Mouse (Mus musculus): Measurements from ENCODE around the gene Fmnl2.

Gene Fmnl2

DNA sequence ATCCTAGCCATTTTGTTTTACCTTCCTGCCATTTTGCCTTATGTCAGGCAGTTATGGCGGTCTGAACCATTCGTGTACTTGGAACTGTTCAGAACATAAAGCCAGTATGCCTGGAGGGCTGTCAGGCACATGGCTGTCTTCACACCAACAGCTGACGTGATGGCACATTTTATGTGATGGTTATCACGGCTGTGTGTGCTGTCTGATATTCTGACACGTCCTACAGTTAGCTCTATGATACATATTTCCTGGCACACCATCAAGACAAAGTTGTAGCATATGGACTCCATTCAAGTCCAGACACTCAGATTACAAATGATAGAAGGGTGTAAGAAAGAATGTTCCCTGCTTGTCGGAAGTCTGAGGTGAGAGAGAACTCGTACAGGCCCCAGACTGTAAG lies 248.4 kb downstream of the Fmnl2 start:
- DNase-seq (ENCODE audit: low spot score) = no peak

DNA sequence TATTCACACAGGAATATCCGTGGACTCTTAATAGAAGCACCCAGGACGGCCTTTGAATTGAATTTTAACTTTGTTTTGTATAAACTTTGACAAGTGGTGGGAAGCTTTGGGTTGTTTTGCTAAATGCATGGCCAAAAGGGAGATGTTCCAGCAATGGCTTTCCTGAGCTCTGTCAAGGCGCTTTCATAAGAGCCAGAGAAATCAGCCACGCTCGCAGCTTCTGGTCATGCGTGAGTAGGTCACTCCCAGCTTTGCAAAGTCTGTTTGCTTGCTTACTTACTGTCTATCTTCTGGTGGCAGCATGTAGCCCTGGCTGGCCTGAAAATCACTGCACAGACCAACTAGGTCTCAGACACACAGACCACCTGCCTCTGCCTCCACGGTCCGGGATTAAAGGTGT lies 248.8 kb downstream of the Fmnl2 start:
- no peak for DNase-seq (ENCODE audit: low spot score)

DNA sequence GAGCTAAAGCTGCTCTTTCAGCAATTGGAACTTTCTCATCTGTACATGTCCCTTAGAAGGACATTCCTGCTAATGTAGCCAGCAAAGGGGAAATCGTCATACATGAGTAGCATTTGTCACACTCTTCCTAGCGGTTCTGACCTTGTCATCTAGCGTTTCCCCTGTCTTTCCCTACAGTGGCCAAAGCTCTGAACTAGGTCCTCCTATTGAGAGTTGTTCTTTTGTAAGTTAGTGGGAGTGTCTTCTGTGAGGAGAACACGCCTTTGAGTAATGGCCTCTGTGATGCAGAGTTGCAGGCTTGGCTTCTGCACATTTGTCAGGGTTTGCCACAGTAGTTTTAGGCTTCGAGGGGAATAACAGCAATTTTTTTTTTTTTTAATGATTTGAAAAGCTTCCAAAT lies 250.9 kb downstream of the Fmnl2 start:
- DNase-seq (ENCODE audit: low spot score) = no peak

DNA sequence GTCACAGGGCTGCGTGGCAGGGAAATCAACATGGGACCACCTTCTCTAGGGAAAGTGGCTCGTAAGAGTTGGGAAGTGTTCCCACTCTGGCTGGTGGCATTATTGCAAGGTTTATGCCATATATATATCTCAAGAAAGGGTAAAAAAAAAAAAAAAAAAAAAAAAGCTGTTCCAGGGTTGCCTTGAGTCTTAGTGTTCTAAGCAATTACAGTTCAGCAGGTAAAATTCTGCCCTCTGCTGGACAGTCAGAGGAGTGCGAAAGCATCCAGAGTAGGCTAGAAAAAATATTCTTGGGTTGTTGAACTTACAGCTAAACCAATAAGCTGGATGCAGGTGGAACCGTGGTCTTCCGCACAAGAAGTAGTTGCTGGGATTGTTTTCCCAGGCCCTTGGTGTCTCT lies 264.1 kb downstream of the Fmnl2 start:
- DNase-seq (ENCODE audit: low spot score) = peak; percentile 21

DNA sequence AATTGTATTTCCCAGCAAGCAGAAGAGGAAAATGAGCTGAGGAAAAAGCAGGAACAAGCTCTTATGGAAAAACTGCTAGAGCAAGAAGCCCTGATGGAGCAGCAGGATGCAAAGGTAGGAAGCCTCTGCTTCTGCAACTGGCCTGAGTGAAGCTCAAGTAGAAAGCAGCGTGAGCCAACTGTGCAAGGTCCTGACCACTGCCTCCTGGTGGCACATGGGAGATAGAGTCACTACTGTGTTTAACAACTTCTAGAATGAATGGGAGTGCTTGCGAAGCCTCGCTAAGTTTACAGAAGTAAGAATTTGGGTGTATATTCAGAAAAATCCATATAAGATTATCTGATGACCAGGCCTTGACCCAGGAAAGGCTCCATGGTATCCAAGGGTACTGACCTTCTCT lies 268.3 kb downstream of the Fmnl2 start:
- DNase-seq (ENCODE audit: low spot score) = no peak

DNA sequence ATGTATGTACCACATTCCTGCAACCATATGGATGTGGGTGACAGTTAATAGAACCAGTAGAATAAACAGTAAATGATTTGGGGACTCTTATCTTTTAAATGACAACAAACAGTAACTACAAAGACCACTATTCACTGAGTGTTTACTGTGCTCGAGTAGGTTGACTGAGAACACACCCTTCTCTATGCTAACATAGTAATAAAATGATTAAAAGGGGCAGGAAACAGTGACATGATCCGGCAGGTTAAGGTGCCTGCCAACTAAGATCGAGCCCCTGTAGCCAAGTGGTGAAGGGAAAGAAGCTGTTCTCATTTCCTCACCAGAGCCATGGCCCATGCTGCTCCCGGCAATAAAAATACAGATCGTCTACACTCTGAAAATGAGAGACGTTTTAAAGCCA lies 271.4 kb downstream of the Fmnl2 start:
- DNase-seq (ENCODE audit: low spot score) = no peak

DNA sequence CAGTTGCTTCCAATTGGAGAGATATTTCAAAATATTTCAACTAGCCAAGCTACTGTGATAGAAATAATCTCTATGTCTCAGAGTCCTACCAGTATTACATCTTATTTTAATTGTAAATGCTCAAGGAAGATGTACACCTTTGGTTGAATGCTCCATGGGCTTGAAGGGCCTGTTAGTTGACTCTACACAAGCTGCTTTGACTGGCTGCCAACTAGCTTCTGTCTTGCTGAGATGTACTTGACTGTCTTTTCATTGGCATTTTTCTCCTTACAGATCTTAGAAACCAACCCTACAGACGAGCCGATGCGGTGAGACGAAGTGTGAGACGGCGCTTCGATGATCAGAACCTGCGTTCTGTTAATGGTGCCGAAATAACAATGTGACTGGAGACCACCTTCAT lies 273.9 kb downstream of the Fmnl2 start:
- DNase-seq (ENCODE audit: low spot score) = no peak

DNA sequence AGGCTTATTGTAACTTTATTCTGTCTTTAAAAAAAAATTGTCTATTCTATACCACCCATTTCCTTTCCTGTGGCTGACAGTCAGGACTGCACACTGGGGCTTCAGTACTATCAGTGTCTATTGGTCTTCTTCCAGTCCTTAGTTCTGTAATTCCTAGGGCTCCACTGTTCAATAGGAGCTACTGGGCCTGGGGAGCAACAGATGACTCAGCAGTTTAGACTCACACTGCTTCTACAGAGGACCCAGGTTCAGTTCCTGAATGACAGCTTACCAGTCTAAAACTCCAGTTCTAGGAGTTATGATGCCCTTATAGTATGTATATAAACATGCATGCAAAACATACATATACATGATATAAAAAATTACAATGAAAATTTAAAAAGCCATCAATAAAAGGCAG lies 289.2 kb downstream of the Fmnl2 start:
- no peak for DNase-seq (ENCODE audit: low spot score)

DNA sequence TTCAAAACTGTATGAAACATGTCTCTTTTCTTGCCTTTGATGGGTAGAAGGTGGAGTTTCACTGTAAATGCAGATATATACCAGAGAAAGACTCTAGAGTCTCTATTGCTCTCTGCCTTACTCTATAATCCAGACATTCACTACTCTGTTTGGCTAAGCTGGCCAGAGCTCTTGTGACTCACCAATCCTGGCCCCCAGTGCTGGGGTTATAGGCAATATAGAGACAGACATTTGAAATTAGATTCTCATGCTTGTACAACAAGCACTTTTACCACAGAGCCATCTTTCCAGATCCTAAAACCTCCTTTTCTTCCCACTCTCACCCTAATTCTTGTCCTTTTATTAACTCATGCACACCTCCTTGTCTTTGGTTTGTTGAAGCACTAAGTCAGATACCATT lies 316.3 kb downstream of the Fmnl2 start:
- no peak for DNase-seq (ENCODE audit: low spot score)

DNA sequence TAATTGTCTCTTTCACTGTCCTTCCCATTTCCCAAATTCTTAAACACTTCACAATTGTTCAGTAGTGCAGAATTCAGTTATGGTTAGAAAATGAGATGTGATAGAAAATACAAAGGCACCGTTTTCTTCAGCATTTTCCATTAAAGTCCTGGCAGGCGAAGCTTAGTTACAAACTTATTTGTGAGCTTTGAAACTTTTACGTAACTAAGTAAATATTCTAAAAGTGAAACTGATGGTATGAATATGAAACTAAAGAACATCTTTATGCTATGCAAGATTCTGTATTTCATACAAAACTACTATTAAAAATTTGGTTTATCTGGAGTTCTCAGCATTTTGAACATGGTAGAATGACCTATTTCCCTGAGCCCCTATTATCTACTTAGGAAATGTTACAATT lies 321.3 kb downstream of the Fmnl2 start:
- no peak for DNase-seq (ENCODE audit: low spot score)

DNA sequence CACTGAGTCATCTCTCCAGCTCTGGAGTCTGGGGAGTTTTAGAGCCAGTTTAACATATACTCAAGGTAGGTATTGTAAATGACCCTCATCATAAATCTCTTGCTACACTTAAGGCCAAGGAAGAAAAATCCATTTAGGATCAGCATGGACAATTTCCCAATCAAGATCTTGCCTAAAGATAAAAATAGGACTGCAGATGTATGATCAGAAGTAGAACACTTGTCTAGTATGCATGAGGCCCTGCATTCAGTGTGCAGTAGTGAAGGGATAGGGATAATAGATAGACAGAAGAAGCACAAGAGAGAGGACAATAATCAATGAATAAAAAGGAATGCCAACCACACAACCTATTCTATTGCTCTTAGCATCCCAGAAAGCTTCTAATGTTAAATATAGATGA lies 322.2 kb downstream of the Fmnl2 start:
- no peak for DNase-seq (ENCODE audit: low spot score)
